ENCODE assay signal across 22 mouse cellular contexts in genomic region chr3:104767141-104767540, GRCm38 (mm10). TPM values are rescaled to one million over a fixed set of nuclear protein-coding genes. Genes with fewer than 3 reads are reported as not detected.
"Had no signal": no experiment of that assay in that cellular context is flagged by ENCODE, and none has a peak within 500 bp of the region (broad histone marks: within the 10 kb centered on the region; RNA-seq: fewer than 3 reads in every experiment).

No protein-coding gene starts in this region.

- H3K4me2 ChIP-seq: liver, embryonic 13.5 days; liver, embryonic 15.5 days; lung, embryonic 15.5 days; midbrain, embryonic 13.5 days; neural tube, embryonic 12.5 days had no signal

- H3K36me3 ChIP-seq: liver, embryonic 13.5 days; liver, embryonic 15.5 days; lung, embryonic 15.5 days; midbrain, embryonic 10.5 days; midbrain, embryonic 13.5 days; neural tube, embryonic 12.5 days had no signal

- H3K9ac ChIP-seq: liver, embryonic 13.5 days; liver, embryonic 15.5 days; liver, postnatal 0 days; lung, embryonic 15.5 days; midbrain, embryonic 13.5 days; neural tube, embryonic 12.5 days had no signal

- H3K9me3 ChIP-seq: liver, embryonic 13.5 days; liver, embryonic 15.5 days; lung, embryonic 15.5 days; midbrain, embryonic 10.5 days; midbrain, embryonic 13.5 days; neural tube, embryonic 12.5 days had no signal

- H3K4me1 ChIP-seq: lung, embryonic 15.5 days; midbrain, embryonic 13.5 days; neural tube, embryonic 12.5 days had no signal

- H3K27ac ChIP-seq: liver, embryonic 13.5 days; liver, embryonic 15.5 days; lung, embryonic 15.5 days; midbrain, embryonic 10.5 days; midbrain, embryonic 13.5 days; neural tube, embryonic 12.5 days had no signal

- H3K4me3 ChIP-seq: liver, embryonic 13.5 days; liver, embryonic 15.5 days; lung, embryonic 15.5 days; midbrain, embryonic 10.5 days; midbrain, embryonic 13.5 days; neural tube, embryonic 12.5 days had no signal

- ATAC-seq: liver, postnatal 0 days; lung, postnatal 0 days; midbrain, embryonic 13.5 days; midbrain, embryonic 16.5 days had no signal

- DNase-seq: liver, embryonic 13.5 days; liver, postnatal 0 days; lung, adult 2 months; lung, postnatal 14 days; lung, postnatal 36 days; right cerebral cortex, postnatal 14 days; thymus, adult 18-20 months; thymus, postnatal 14 days; thymus, postnatal 36 days had no signal

RNA-seq across cellular contexts. Expression of gene Ppm1j, which starts 13.7 kb away (rescaled TPM):
- total RNA-seq: megakaryocyte-erythroid progenitor cell, adult 5-6 weeks; neutrophil, adult 5-6 weeks had no signal

RNA-seq across cellular contexts. Expression of gene Fam19a3, which starts 14.5 kb away (rescaled TPM):
- total RNA-seq: megakaryocyte, adult 5-6 weeks; megakaryocyte-erythroid progenitor cell, adult 5-6 weeks; neutrophil, adult 5-6 weeks had no signal
- polyA plus RNA-seq: liver, embryonic 13.5 days; liver, embryonic 15.5 days; liver, postnatal 0 days; midbrain, embryonic 13.5 days; midbrain, embryonic 16.5 days; neural tube, embryonic 12.5 days; neural tube, embryonic 14.5 days; stomach, embryonic 14.5 days; thymus, postnatal 0 days had no signal

RNA-seq across cellular contexts. Expression of gene Rhoc, which starts 21.0 kb away (rescaled TPM):
- total RNA-seq: megakaryocyte-erythroid progenitor cell, adult 5-6 weeks had no signal
